Mouse (Mus musculus) megakaryocyte, embryonic 14.5 days (primary cell): ENCODE measurements at regions not wholly inside any gene's neighbourhood (a gene's known extent, or its start where the extent isn't known, plus 50 kb on each side); places are given as distances from the start of the nearest gene placed in this dataset.

Source experiments
- FLI1 ChIP-seq: IDR thresholded peaks from 2 replicates; pipeline ENCODE4 v1.6.1; 2012; ENCODE audit warnings: low read length, inconsistent platforms, mixed read lengths
- GATA1 ChIP-seq: IDR thresholded peaks from 3 replicates; pipeline ENCODE4 v1.6.1; 2012; ENCODE audit warnings: mixed read lengths, low read length, inconsistent platforms, borderline replicate concordance

- no peak for TF ChIP-seq GATA1
- no peak for TF ChIP-seq FLI1
These were observed 235.6 kb downstream of the Tshz3 start for GRCm38 (mm10) chr7:36933490-36933889.
